Comparison of ENCODE assay signal across 8 mouse cellular contexts in the genomic region with DNA sequence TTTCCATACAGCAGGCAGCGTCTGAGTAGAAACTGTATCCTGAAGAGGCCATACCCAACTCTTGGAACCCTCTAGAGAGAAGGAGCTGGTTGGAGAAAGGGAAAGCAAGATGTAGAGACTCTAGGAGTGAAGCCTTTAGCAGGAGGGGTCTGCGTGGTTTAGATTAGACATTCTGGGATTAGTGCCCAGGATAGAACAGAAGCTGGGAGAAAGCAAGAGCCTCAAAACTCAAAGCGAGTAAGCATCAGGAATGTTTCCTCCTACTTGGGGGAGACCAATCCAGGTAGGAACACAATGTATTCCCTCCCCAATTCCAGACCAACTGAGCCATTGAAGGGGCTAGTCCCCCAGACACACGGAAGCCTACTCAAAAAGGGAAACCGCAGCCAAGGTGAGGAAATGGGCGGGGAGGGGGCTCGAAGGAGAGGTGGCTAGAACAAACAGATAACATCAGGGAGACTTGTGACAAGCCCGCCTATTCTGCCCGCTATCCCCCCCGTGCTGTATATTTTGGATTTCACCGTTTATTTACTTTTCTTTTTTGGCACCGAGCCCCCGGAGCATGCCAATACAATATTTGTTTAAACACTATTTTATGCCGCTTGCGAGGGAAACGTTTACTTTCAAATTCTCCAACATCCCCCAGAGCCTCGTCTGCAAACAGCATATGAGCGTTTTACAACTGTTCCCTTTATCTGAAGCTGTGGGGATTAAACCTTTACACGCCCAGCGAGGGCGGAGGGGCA. TPM values are rescaled to one million over a fixed set of nuclear protein-coding genes. Genes with fewer than 3 reads are reported as not detected.
DNase-seq lines count a peak whose midpoint lies in the region; ATAC-seq lines count a peak whose summit lies in the region.

No protein-coding gene starts in this region.

- ATAC-seq in kidney, embryonic 15.5 days (replicated peaks; ENCODE audit: low FRiP score) = no peak
- no peak for ATAC-seq in hindbrain, embryonic 13.5 days (ENCODE audit: low FRiP score)
- ATAC-seq in midbrain, embryonic 13.5 days = no peak

- no peaks in the 10 kb centered on the region for H3K9me3 ChIP-seq in kidney, embryonic 15.5 days (replicated peaks)
- no peaks in the 10 kb centered on the region for H3K9me3 ChIP-seq in hindbrain, embryonic 13.5 days
- no peaks in the 10 kb centered on the region for H3K9me3 ChIP-seq in midbrain, embryonic 13.5 days

- no peak for DNase-seq in kidney, adult 18-20 months
- no peak for DNase-seq in adrenal gland, adult 18-20 months (ENCODE audit: low spot score in 2 of 2)
- DNase-seq in right cerebral cortex, postnatal 14 days = no peak
- no peak for DNase-seq in T-cell, adult 2 months (ENCODE audit: low spot score)

- H3K36me3 ChIP-seq in kidney, embryonic 15.5 days = no peaks in the 10 kb centered on the region
- no peaks in the 10 kb centered on the region for H3K36me3 ChIP-seq in hindbrain, embryonic 13.5 days
- H3K36me3 ChIP-seq in midbrain, embryonic 13.5 days = no peaks in the 10 kb centered on the region

- H3K4me1 ChIP-seq in kidney, embryonic 15.5 days = peaks cover 67% of the 10 kb centered on the region
- H3K4me1 ChIP-seq in brown adipose tissue, adult 24 weeks (ENCODE audit: control insufficient read depth, insufficient read depth, insufficient read length, low read length) = peaks cover 2% of the 10 kb centered on the region; the same call in 1 of the 2 replicates
- H3K4me1 ChIP-seq in hindbrain, embryonic 13.5 days (replicated peaks) = peaks cover 63% of the 10 kb centered on the region
- peaks cover 73% of the 10 kb centered on the region for H3K4me1 ChIP-seq in midbrain, embryonic 13.5 days (replicated peaks)

- peak overlapping the region; percentile 90 for H3K4me2 ChIP-seq in kidney, embryonic 15.5 days
- peak overlapping the region; percentile 91 for H3K4me2 ChIP-seq in hindbrain, embryonic 13.5 days
- peak overlapping the region; percentile 93 for H3K4me2 ChIP-seq in midbrain, embryonic 13.5 days (replicated peaks)

- peaks cover 50% of the 10 kb centered on the region for H3K27me3 ChIP-seq in kidney, embryonic 15.5 days
- H3K27me3 ChIP-seq in hindbrain, embryonic 13.5 days = peaks cover 55% of the 10 kb centered on the region
- H3K27me3 ChIP-seq in midbrain, embryonic 13.5 days = peaks cover 35% of the 10 kb centered on the region

- peak overlapping the region; percentile 65 for H3K9ac ChIP-seq in kidney, embryonic 15.5 days
- H3K9ac ChIP-seq in hindbrain, embryonic 13.5 days = peak overlapping the region; percentile 68; the same call in 1 of the 2 replicates
- peak overlapping the region; percentile 74 for H3K9ac ChIP-seq in midbrain, embryonic 13.5 days (replicated peaks)

- 10% methylated on average over 21 of the region's 21 CpGs for WGBS in kidney, embryonic 15.5 days
- 5% methylated on average over 21 of the region's 21 CpGs for WGBS in hindbrain, embryonic 13.5 days
- 3% methylated on average over 21 of the region's 21 CpGs for WGBS in midbrain, embryonic 13.5 days

- peak overlapping the region; percentile 73 for H3K27ac ChIP-seq in kidney, embryonic 15.5 days
- no peak overlapping the region for H3K27ac ChIP-seq in brown adipose tissue, adult 24 weeks (replicated peaks; ENCODE audit: low read depth, low read length)
- no peak overlapping the region for H3K27ac ChIP-seq in hindbrain, embryonic 13.5 days
- peak overlapping the region; percentile 83 for H3K27ac ChIP-seq in midbrain, embryonic 13.5 days

- H3K4me3 ChIP-seq in kidney, embryonic 15.5 days (replicated peaks) = peak overlapping the region; percentile 58
- 0 out of 2 replicates have a peak overlapping the region, but pooled peaks have one; percentile 63 for H3K4me3 ChIP-seq in brown adipose tissue, adult 24 weeks (ENCODE audit: insufficient read depth, low read depth, low read length)
- peak overlapping the region; percentile 49 for H3K4me3 ChIP-seq in hindbrain, embryonic 13.5 days
- H3K4me3 ChIP-seq in midbrain, embryonic 13.5 days (replicated peaks) = peak overlapping the region; percentile 57

RNA-seq across cellular contexts. Expression of a gene that starts 2.1 kb away (rescaled TPM):
- polyA plus RNA-seq in kidney, embryonic 15.5 days (2015; fragmentation: Nextera tagmentation; extraction: Ambion mirVana) = 4.8 and 6.5 TPM in 2 replicates
- polyA plus RNA-seq in brown adipose tissue, adult 24 weeks (2012; ENCODE audit: insufficient read depth, insufficient read length, missing spikeins) = 0.48 TPM in 1 of 2 replicates, not detected in the other
- polyA plus RNA-seq in hindbrain, embryonic 13.5 days (2015; fragmentation: Nextera tagmentation; extraction: Ambion mirVana) = 1.7 and 2.1 TPM in 2 replicates
- polyA plus RNA-seq in midbrain, embryonic 13.5 days (2015; fragmentation: Nextera tagmentation; extraction: Ambion mirVana) = 2.9 and 3.9 TPM in 2 replicates
- 1 to 10 TPM in 1 of 2 experiments, under 1 TPM in 1; 0.53 to 1.1 TPM for total RNA-seq in adrenal gland, adult 18-20 months (2021)

Comparison
In these comparisons a context has a peak if more than half of its experiments do, and no peak if none do; other contexts are left out.
1. H3K27ac ChIP-seq: peak in kidney, embryonic 15.5 days (single experiment) and midbrain, embryonic 13.5 days (single experiment); none in brown adipose tissue, adult 24 weeks (single experiment) and hindbrain, embryonic 13.5 days (single experiment).
2. Peak in every context shown above with its lines, with median percentiles within 50 percentile points of each other: H3K4me2 ChIP-seq, H3K4me3 ChIP-seq and H3K9ac ChIP-seq.